Mouse (Mus musculus): ENCODE measurements around the gene Rundc3a.

DNA sequence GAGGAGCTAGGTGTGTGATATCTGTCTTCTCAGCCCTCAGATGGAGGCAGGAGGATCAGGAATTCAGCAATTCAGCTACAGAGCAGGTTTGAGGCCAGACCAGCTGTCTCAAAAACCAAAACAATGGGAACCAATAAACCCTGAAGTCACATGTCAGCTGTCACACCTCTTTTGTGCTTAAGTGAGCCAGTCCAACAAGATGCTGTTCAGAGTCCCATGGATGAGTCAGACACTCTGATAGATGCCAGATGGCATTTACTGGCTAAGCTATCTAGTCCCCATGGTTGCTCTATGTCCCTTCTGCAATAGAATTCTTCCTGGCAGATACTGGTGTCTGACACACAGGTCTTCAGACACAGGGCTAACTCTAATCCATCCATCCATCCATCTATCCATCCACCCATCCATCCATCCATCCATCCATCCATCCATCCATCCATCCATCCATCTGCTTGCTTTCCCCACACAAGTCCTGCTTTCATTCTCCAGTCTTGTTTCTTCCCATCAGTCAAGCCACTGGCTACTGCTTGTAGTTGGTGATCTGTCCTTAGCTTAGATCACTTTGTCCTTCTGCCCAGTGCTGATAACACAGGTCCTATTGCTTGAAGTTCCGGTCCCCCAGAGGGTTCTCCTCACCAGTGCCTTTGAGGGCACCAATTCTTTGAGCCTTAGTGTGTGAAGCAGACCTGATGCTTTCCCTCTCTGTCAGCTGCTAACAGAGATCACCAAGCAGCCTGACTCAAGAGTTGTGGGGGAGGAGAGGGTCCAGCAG lies 9.7 kb upstream of the Rundc3a start:
- TF ChIP-seq POLR2A (IDR thresholded peaks at IDR 0.05; ENCODE audit: borderline replicate concordance, control insufficient read depth, low read depth, low read length): no peak
- TF ChIP-seq CTCF (IDR thresholded peaks at IDR 0.05; ENCODE audit: control insufficient read depth, insufficient read depth, low read length): no peak
